Mouse (Mus musculus) left cerebral cortex, postnatal 36 days (tissue): ENCODE results near the gene Ddx41. TPM values are rescaled to one million over a fixed set of nuclear protein-coding genes. Genes with fewer than 3 reads are reported as not detected.

ENCODE experiments used
- DNase-seq, 2 experiments: peaks; one replicate each; pipeline ENCODE4 v3.0.0; 2021 to 2022; ENCODE audit warnings: low spot score in 2 of 2, mixed read lengths in 1 of 2
- intact Hi-C: fragments of 180-260 bp; cut with DNase I; formaldehyde crosslinking; loops from one replicate; pipeline ENCODE4 v1.15.1; 2025
- total RNA-seq, 2 experiments: library from RNA; stranded (reverse); gene quantifications; 2 replicates each; pipeline ENCODE4 v1.2.3; 2021

The Ddx41 gene
- total RNA-seq, 2 experiments from 2014 or later: 53.1 to 63.9 TPM

- no peak for DNase-seq
- intact Hi-C loops: no loop called here
These were observed 25.0 kb downstream of the Ddx41 start for GRCm38 (mm10) chr13:55511492-55511861.

GRCm38 (mm10) chr13:55510668-55511491, 25.6 kb downstream of the Ddx41 start:
- intact Hi-C loops: no loop called here
- DNase-seq: no peak

- intact Hi-C loops: no loop called here
- no peak for DNase-seq
These were observed 26.2 kb downstream of the Ddx41 start for GRCm38 (mm10) chr13:55510332-55510667.

GRCm38 (mm10) chr13:55508531-55508930, 27.9 kb downstream of the Ddx41 start:
- no peak for DNase-seq
- intact Hi-C loops: no loop called here

DNA sequence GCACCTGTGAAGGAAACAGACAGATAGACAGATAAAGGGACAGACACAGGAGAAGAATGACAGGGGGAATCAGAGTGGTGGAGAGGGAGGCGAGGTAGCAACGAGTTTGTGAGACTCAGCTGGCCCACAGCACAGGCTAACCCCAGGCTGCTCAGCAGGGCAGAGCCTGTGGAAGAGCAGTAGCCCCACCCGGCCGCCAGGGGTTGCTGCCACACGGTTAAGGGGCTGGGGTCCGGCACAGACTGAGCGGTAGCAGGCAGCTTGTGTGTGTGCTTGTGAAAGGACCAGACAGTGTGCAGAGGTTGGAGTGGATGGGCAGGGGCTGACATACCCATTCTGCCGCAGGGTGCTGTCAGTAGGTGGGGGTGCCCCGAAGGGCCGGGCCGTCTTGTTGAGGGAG, 28.6 kb downstream of the Ddx41 start:
- no peak for DNase-seq
- intact Hi-C loops: no loop called here

DNA sequence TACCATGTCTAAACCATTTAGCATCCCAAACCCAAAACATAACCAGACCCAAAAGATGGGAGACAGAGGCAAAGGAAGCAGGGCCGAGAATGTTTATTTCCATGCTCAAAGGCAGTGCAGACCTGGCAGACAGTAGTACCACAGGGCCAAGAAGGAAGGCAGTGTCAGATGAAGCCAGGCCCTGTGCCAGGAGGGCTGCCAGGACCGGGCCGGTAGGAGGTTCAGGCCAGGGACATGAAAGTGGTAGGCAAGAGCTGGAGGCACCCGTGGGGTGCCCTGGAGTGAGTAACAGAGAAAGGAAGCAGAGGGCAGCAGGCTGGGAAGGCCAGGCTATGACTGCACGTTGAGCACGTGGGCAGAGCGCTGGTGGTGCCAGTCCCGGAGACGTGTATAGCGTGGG, 29.8 kb downstream of the Ddx41 start:
- DNase-seq: no peak
- intact Hi-C loops: no loop called here

DNA sequence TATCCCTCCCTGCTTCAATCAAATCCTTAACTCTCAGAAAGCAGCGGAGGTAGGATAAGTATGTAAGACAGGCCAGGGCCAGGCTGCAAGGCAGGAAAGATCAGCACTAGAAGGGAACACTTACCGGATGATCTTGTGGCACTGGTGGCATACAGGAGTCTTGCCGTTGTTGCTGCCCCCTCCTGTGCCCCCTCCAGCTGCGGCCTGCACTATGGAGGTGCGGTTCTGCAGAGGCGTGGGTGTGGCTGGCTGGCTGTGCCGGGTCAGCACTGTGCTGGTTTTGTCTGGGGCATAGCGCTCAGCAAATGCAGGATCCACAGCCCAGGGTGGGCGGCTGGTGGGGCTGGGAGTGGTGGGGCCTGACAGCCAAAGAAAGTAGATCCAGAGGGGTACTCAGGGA, 30.6 kb downstream of the Ddx41 start:
- no peak for DNase-seq
- intact Hi-C loops: no loop called here

DNA sequence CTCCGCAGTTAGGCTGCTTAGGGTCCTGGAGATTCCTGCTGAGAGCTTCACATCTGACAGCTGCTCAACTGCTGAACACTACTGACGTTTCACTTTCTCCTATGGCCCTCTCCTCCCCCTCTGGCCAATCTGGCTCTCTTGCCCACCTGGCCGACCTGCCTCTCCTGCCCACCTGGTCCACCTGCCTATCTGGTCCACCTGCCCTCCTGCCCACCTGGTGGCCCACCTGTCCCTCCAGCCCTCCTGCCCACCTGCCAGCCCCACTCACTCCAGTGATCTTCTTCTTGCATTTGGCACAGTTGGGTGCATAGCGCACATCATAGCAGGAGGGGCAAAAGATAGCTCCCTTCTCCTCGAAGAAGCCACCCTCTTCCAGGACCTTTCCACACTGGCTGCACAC, 32.1 kb downstream of the Ddx41 start:
- DNase-seq: no peak
- intact Hi-C loops: no loop called here

GRCm38 (mm10) chr13:55502405-55502804, 34.1 kb downstream of the Ddx41 start:
- intact Hi-C loops: no loop called here
- no peak for DNase-seq

DNA sequence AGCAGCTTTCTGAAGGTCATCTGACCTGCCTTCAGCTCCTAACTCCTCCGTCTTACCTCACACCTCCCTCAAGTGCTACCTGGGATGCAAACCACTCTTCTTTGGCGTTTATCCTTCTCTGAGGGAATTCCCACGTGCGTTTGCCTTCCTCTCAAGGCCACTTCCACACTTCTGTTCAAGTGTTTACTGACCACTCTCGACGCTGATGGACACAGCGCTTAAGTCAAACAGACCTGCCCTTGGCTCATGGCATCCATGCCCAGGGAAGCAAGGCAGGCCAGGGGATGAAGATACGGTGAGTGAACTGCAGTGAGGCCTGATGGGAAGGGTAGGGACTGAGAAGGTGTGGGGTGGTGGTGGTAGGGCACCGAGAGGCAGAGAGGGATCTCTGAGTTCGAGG, 35.9 kb downstream of the Ddx41 start:
- no peak for DNase-seq
- intact Hi-C loops: no loop called here

GRCm38 (mm10) chr13:55498906-55499305, 37.6 kb downstream of the Ddx41 start:
- intact Hi-C loops: no loop called here
- DNase-seq: no peak

DNA sequence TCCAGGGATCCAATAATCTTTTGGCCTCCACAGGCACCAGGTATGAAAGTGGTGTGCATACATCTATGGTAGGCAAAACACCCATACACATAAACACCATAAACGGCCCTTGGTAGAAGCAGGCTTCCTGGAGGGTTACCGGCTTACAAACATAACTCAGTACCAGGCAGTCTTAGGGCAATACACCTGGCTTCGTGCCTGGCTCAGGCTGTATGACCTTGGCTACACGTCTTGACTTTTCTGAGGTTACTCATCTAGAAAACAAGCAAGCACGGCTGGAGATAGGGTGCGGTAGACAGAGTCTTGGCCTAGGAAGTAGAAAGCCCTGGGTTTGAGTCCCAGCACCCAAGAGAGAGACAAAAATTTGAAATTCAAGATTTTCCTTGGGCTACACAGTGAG, 39.8 kb downstream of the Ddx41 start:
- intact Hi-C loops: no loop called here

GRCm38 (mm10) chr13:55495702-55496101, 40.8 kb downstream of the Ddx41 start:
- intact Hi-C loops: no loop called here
- DNase-seq: no peak

More for the DNA sequence above, 39.8 kb downstream of the Ddx41 start:
- no peak for DNase-seq

DNA sequence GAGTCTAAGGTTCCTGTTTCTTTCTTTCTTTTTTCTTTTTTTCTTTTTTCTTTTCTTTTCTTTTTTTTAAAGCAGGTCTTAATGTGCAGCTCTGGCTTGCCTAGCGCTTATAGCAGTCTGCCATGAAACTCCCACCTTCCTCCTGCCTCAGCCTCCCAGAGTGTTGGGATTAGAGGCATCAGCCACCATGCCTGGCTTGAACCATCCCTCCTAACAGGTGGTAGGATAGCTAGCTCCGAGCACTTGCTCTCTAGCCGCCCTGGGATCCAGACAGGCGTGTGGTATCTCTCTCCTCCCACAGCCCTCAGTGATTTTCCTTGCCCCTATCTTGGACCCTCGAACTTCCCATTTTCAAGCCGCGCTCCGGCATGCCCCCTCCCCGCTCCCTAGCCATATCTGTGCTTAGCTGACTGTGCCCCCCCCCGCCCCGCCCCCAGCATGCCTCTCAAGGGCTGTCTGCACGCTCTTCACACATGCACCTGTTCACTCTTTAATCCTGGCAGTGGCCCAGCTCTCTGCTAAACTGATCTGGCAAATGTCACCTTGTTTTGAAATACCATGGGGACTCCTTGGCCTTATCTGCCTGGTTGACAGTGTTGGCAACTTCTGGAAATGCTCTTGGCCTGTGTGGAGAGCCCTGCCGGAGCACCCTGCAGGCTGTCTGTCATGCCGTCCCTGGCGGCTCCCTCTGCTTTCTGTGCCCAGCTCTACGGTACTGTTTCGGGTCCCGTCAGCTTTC, 41.4 kb downstream of the Ddx41 start:
- peak in 1 of 2 experiments; percentile 24 for DNase-seq
- intact Hi-C loops: no loop called here

DNA sequence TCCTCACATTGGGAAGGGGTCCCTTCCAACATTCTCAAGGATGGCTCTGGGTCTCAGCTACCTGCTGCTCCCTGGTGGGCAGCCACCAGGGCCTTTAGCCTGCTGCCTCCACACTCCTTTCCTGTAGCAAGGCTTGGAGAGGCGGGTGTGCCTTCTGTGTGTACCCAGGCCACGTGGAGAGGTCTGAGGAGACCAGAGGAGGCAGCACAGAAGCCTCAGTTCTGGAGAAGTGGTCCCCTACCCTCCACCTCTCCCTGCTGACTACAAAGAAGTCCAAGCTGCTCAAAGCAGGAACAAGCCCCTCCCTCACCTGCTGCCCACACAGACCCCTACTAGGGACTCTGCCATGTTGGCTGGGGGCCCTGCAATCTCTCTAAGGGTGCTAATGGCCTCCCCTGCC, 42.2 kb downstream of the Ddx41 start:
- DNase-seq: no peak
- intact Hi-C loops: no loop called here

- intact Hi-C loops: no loop called here
- DNase-seq: peak in 1 of 2 experiments; percentile 64
These were observed 48.6 kb downstream of the Ddx41 start, which contains the start of gene Dbn1 for GRCm38 (mm10) chr13:55487578-55488498. TSS of gene Dbn1 (minus strand) at chr13:55488111.

DNA sequence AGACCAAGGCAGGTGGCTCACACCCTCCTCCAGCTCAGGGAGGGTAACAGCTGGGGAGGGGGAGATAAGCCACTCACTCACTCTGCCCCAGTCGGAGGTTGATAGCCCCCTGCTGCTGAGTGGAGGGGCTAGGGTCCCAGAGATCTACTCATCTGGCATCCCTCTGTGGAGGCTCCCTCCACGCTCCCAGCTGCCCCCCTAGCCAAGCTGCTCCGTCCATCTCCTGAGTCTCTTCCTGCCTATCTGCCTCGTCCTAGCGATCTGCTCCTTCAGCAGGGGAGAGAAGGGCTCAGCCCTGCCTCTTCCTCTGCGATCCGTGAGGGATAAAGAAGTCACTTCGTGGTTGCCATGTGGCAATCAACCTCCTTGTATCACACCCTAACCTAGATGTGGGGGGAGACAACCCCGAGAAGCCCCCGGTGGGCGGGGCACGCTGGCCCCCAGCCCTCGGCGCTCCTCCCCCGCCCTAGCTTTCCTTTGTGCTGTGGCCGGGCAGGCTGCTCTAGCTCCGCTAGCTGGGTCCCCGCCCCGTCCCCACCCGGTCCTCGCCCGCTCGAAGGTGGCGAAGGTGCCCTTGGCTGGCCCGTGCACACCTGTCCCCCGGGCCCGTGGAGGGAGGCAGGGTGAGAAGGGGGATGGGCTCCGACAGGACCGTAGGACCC, 49.4 kb downstream of the Ddx41 start:
- peak in 1 of 2 experiments; percentile 32 for DNase-seq
- intact Hi-C loops: no loop called here

- intact Hi-C loops: no loop called here
- peak in 1 of 2 experiments; percentile 22 for DNase-seq
These were observed 50.2 kb downstream of the Ddx41 start for GRCm38 (mm10) chr13:55486029-55486794.
